8 mouse cellular contexts compared by ENCODE assay signal in genomic region chr17:21532101-21532951, GRCm38 (mm10). TPM values are rescaled to one million over a fixed set of nuclear protein-coding genes. Genes with fewer than 3 reads are reported as not detected.
A peak's percentile ranks its signal among the peaks of the same experiment; 100 is the strongest.
DNase-seq lines count a peak whose midpoint lies in the region; ATAC-seq lines count a peak whose summit lies in the region.

No protein-coding gene starts in this region.

- H3K9ac ChIP-seq in embryonic facial prominence, embryonic 11.5 days (replicated peaks; ENCODE audit: low read length) = peak overlapping the region; percentile 96
- peak overlapping the region; percentile 84 for H3K9ac ChIP-seq in limb, embryonic 13.5 days
- H3K9ac ChIP-seq in midbrain, embryonic 14.5 days (replicated peaks; ENCODE audit: low read length) = peak overlapping the region; percentile 95

- peak; percentile 86 for ATAC-seq in embryonic facial prominence, embryonic 11.5 days (replicated peaks; ENCODE audit: insufficient number of reproducible peaks, low FRiP score, low TSS enrichment, low read depth)
- peak; percentile 89 for ATAC-seq in limb, embryonic 13.5 days (ENCODE audit: low FRiP score, low read depth)
- peak; percentile 85 for ATAC-seq in midbrain, embryonic 14.5 days (ENCODE audit: low FRiP score, low TSS enrichment)

- H3K4me1 ChIP-seq in embryonic facial prominence, embryonic 11.5 days (ENCODE audit: control insufficient read depth, insufficient read depth, low read length) = no peaks in the 10 kb centered on the region
- peaks cover 24% of the 10 kb centered on the region for H3K4me1 ChIP-seq in limb, embryonic 13.5 days
- peaks cover 8% of the 10 kb centered on the region; the same call in 1 of the 2 replicates for H3K4me1 ChIP-seq in midbrain, embryonic 14.5 days (ENCODE audit: control insufficient read depth, insufficient read depth, low read length)

- no peaks in the 10 kb centered on the region for H3K27me3 ChIP-seq in embryonic facial prominence, embryonic 11.5 days (ENCODE audit: control insufficient read depth, insufficient read depth, low read length)
- H3K27me3 ChIP-seq in limb, embryonic 13.5 days = no peaks in the 10 kb centered on the region
- H3K27me3 ChIP-seq in midbrain, embryonic 14.5 days (ENCODE audit: control insufficient read depth, insufficient read depth, low read length) = no peaks in the 10 kb centered on the region

- H3K4me3 ChIP-seq in embryonic facial prominence, embryonic 11.5 days (ENCODE audit: low read depth, low read length) = peak overlapping the region; percentile 69
- H3K4me3 ChIP-seq in limb, embryonic 13.5 days = peak overlapping the region; percentile 60
- peak overlapping the region; percentile 78 for H3K4me3 ChIP-seq in midbrain, embryonic 14.5 days (replicated peaks; ENCODE audit: low read depth, low read length)

- H3K27ac ChIP-seq in embryonic facial prominence, embryonic 11.5 days (replicated peaks; ENCODE audit: low read depth, low read length) = peak overlapping the region; percentile 89
- peak overlapping the region; percentile 90 for H3K27ac ChIP-seq in limb, embryonic 13.5 days
- H3K27ac ChIP-seq in midbrain, embryonic 14.5 days (replicated peaks; ENCODE audit: low read depth, low read length) = peak overlapping the region; percentile 92

- no peaks in the 10 kb centered on the region for H3K36me3 ChIP-seq in embryonic facial prominence, embryonic 11.5 days (replicated peaks; ENCODE audit: control insufficient read depth, insufficient read depth, low read depth, low read length)
- H3K36me3 ChIP-seq in limb, embryonic 13.5 days = no peaks in the 10 kb centered on the region
- H3K36me3 ChIP-seq in midbrain, embryonic 14.5 days (ENCODE audit: control insufficient read depth, insufficient read depth, low read length) = no peaks in the 10 kb centered on the region

- peak overlapping the region; percentile 80 for H3K4me2 ChIP-seq in embryonic facial prominence, embryonic 11.5 days (ENCODE audit: low read depth, low read length)
- peak overlapping the region; percentile 71 for H3K4me2 ChIP-seq in limb, embryonic 13.5 days (replicated peaks)
- H3K4me2 ChIP-seq in midbrain, embryonic 14.5 days (ENCODE audit: low read length) = peak overlapping the region; percentile 72

- under 1% methylated on average over 54 of the region's 54 CpGs for WGBS in embryonic facial prominence, embryonic 11.5 days
- under 1% methylated on average over 54 of the region's 54 CpGs for WGBS in limb, embryonic 13.5 days
- WGBS in midbrain, embryonic 14.5 days = under 1% methylated on average over 54 of the region's 54 CpGs

- peak; percentile 59 to 81 for DNase-seq in urinary bladder, adult 18-20 months (ENCODE audit: low spot score in 2 of 2)
- DNase-seq in urinary bladder, postnatal 10 days (ENCODE audit: low spot score) = no peak
- peak; percentile 85 for DNase-seq in embryonic facial prominence, embryonic 11.5 days (ENCODE audit: low spot score)
- DNase-seq in heart, adult 8-10 months (ENCODE audit: low spot score) = peak; percentile 88
- peak; percentile 61 to 75 for DNase-seq in kidney, adult 8-10 months
- DNase-seq in midbrain, embryonic 14.5 days = peak; percentile 89
- DNase-seq in spleen, adult 18-20 months = peak; percentile 39 to 63

- H3K9me3 ChIP-seq in embryonic facial prominence, embryonic 11.5 days (replicated peaks; ENCODE audit: control insufficient read depth, low read length) = no peaks in the 10 kb centered on the region
- no peaks in the 10 kb centered on the region for H3K9me3 ChIP-seq in limb, embryonic 13.5 days
- H3K9me3 ChIP-seq in midbrain, embryonic 14.5 days (ENCODE audit: control insufficient read depth, low read length) = no peaks in the 10 kb centered on the region

RNA-seq across cellular contexts. Expression of gene Zfp52, which starts 3.0 kb away (rescaled TPM):
- 1.8 and 3.2 TPM in 2 replicates for polyA plus RNA-seq in embryonic facial prominence, embryonic 11.5 days (2014; fragmentation: Nextera tagmentation; extraction: Ambion mirVana)
- total RNA-seq in heart, adult 8-10 months (2022) = 1 to 10 TPM; 5.4 to 7.1 (median 6.2) TPM
- 4.9 and 5.1 TPM in 2 replicates for polyA plus RNA-seq in limb, embryonic 13.5 days (2015; fragmentation: Nextera tagmentation; extraction: Ambion mirVana)
- polyA plus RNA-seq in midbrain, embryonic 14.5 days (2014; fragmentation: Nextera tagmentation; extraction: Ambion mirVana) = 1.5 TPM in 2 replicates

RNA-seq across cellular contexts. Expression of gene Zfp948, which starts 34.5 kb away (rescaled TPM):
- polyA plus RNA-seq in embryonic facial prominence, embryonic 11.5 days (2014; fragmentation: Nextera tagmentation; extraction: Ambion mirVana) = 17.4 and 22.1 TPM in 2 replicates
- total RNA-seq in heart, adult 8-10 months (2022) = 1 to 10 TPM; 2.8 to 3.5 (median 3.1) TPM
- polyA plus RNA-seq in limb, embryonic 13.5 days (2015; fragmentation: Nextera tagmentation; extraction: Ambion mirVana) = 16.9 and 17.9 TPM in 2 replicates
- 21.2 and 25.4 TPM in 2 replicates for polyA plus RNA-seq in midbrain, embryonic 14.5 days (2014; fragmentation: Nextera tagmentation; extraction: Ambion mirVana)

RNA-seq across cellular contexts. Expression of gene Zfp53, which starts 43.5 kb away (rescaled TPM):
- polyA plus RNA-seq in embryonic facial prominence, embryonic 11.5 days (2014; fragmentation: Nextera tagmentation; extraction: Ambion mirVana) = 10.3 and 10.4 TPM in 2 replicates
- 1 to 10 TPM; 1.8 to 3.1 (median 2.4) TPM for total RNA-seq in heart, adult 8-10 months (2022)
- 12.4 TPM in 2 replicates for polyA plus RNA-seq in limb, embryonic 13.5 days (2015; fragmentation: Nextera tagmentation; extraction: Ambion mirVana)
- polyA plus RNA-seq in midbrain, embryonic 14.5 days (2014; fragmentation: Nextera tagmentation; extraction: Ambion mirVana) = 10.9 and 11.4 TPM in 2 replicates
